7 mouse cellular contexts compared by ENCODE assay signal in the genomic region with DNA sequence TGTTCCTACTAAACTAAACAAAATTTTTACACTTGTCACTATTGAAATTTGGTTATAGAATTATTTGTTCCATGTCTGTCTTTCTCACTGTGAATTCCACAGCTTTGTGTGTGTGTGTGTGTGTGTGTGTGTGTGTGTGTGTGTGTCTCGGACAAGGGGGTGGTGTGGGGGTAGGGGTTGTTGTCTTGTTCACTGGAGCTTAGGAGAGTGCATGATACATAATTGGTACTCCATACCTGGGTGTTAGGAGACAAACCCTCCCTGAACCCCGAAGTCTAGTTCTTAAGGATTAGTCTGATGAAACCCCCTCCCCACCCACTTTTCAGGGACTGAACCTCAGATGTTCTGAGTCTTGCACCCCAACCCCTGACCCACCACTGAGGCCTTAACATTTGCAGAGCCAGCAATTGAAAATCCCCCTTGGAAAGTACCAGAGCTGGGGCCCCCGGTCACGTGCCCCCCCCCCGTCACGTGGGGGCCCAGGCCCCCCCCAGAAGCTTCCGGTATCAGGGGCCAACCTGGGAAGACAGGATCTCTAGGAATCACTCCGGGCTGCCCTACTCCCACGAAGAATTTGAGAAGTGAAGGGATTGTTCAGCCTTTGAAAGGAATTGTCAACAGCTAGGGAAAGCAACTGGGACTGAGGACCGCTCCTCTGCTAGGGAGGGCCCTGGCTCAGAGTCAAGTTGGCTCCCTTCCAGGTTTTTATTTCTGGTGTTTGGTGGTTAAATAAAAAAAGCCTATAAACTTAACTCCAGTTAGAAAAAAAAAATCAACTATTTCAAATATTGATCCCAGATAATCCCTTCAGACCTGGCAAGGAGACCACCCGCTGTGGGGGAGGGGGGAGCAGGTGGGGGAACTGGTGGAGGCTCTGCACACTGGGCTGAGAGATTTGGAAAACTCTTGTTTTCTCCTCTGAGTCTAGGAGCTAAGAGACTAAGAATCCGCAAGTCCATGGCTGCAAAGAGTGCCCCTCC.
DNase-seq lines count a peak whose midpoint lies in the region; ATAC-seq and TF ChIP-seq lines count a peak whose summit lies in the region.

No protein-coding gene starts in this region.

- H3K36me3 ChIP-seq in hindbrain, postnatal 0 days (ENCODE audit: insufficient read depth, low read length): no peaks in the 10 kb centered on the region
- no peaks in the 10 kb centered on the region for H3K36me3 ChIP-seq in midbrain, embryonic 11.5 days (ENCODE audit: control insufficient read depth, insufficient read depth, low read length)
- no peaks in the 10 kb centered on the region for H3K36me3 ChIP-seq in testis, adult 2 months (ENCODE audit: control insufficient read depth, insufficient read depth, low read length)

- TF ChIP-seq CTCF in hindbrain, postnatal 0 days (IDR thresholded peaks at IDR 0.05; ENCODE audit: low read depth): no peak
- TF ChIP-seq CTCF in testis, adult 2 months (IDR thresholded peaks at IDR 0.05; ENCODE audit: control insufficient read depth, insufficient read depth, insufficient replicate concordance, low read depth, low read length): no peak

- H3K4me1 ChIP-seq in hindbrain, postnatal 0 days (ENCODE audit: insufficient read depth, low read length): peaks cover 11% of the 10 kb centered on the region; the same call in 1 of the 2 replicates
- H3K4me1 ChIP-seq in midbrain, embryonic 11.5 days (ENCODE audit: control insufficient read depth, insufficient read depth, low read length): peaks cover 3% of the 10 kb centered on the region
- H3K4me1 ChIP-seq in testis, adult 2 months (ENCODE audit: control insufficient read depth, insufficient read depth, low read length): peaks cover 6% of the 10 kb centered on the region

- no peak overlapping the region for H3K4me3 ChIP-seq in hindbrain, postnatal 0 days (ENCODE audit: low read length)
- H3K4me3 ChIP-seq in midbrain, embryonic 11.5 days (ENCODE audit: low read depth, low read length): no peak overlapping the region
- H3K4me3 ChIP-seq in testis, adult 2 months (ENCODE audit: control insufficient read depth, low read depth, low read length): no peak overlapping the region

- peak; percentile 62; the same call in 1 of the 2 replicates for ATAC-seq in hindbrain, postnatal 0 days
- peak; percentile 70; the same call in 1 of the 2 replicates for ATAC-seq in midbrain, embryonic 11.5 days (ENCODE audit: low FRiP score)

- H3K4me2 ChIP-seq in hindbrain, postnatal 0 days (ENCODE audit: low read depth, low read length): peak overlapping the region; percentile 27; the same call in 1 of the 2 replicates
- H3K4me2 ChIP-seq in midbrain, embryonic 11.5 days: no peak overlapping the region; the same call in 1 of the 2 replicates

- no peak overlapping the region for H3K9ac ChIP-seq in hindbrain, postnatal 0 days (replicated peaks; ENCODE audit: low read length)
- no peak overlapping the region for H3K9ac ChIP-seq in midbrain, embryonic 11.5 days (ENCODE audit: low read length)

- no peaks in the 10 kb centered on the region for H3K9me3 ChIP-seq in hindbrain, postnatal 0 days (ENCODE audit: low read length)
- no peaks in the 10 kb centered on the region for H3K9me3 ChIP-seq in midbrain, embryonic 11.5 days (ENCODE audit: control insufficient read depth, low read length)

- no peak for TF ChIP-seq POLR2A in testis, adult 2 months (IDR thresholded peaks at IDR 0.05; ENCODE audit: control insufficient read depth, low read depth, low read length)

- no peaks in the 10 kb centered on the region for H3K27me3 ChIP-seq in hindbrain, postnatal 0 days (ENCODE audit: insufficient read depth, low read length)
- H3K27me3 ChIP-seq in midbrain, embryonic 11.5 days (ENCODE audit: control insufficient read depth, insufficient read depth, low read length): no peaks in the 10 kb centered on the region
- no peaks in the 10 kb centered on the region for H3K27me3 ChIP-seq in testis, adult 2 months (ENCODE audit: control insufficient read depth, insufficient read depth, low read length)

- peak; percentile 41 for DNase-seq in MEL-GATA-1-ER (ENCODE audit: extremely low read depth, low read depth)
- peak; percentile 80 to 89 for DNase-seq in adrenal gland, postnatal 36 days
- peak; percentile 83 for DNase-seq in gastrocnemius, postnatal 10 days
- peak; percentile 76 for DNase-seq in hindbrain, postnatal 0 days (ENCODE audit: low spot score)
- peak; percentile 35 to 43 for DNase-seq in layer of hippocampus, postnatal 36 days
- DNase-seq in midbrain, embryonic 11.5 days (ENCODE audit: low spot score, missing footprints): peak; percentile 87

- whole genome bisulfite sequencing in hindbrain, postnatal 0 days: 20% methylated on average over 12 of the region's 12 CpGs
- 30% methylated on average over 12 of the region's 12 CpGs for WGBS in midbrain, embryonic 11.5 days

- no peak overlapping the region for H3K27ac ChIP-seq in hindbrain, postnatal 0 days
- no peak overlapping the region for H3K27ac ChIP-seq in midbrain, embryonic 11.5 days (ENCODE audit: low read depth, low read length)
- peak overlapping the region; percentile 64 for H3K27ac ChIP-seq in testis, adult 2 months (ENCODE audit: control insufficient read depth, insufficient read depth, low read depth, low read length)
